In genomic region chr8:114294889-114295748, GRCm38 (mm10) we compare ENCODE assay signal across 8 mouse cellular contexts.
DNase-seq lines count a peak whose midpoint lies in the region; ATAC-seq and TF ChIP-seq lines count a peak whose summit lies in the region.

No protein-coding gene starts in this region.

- peak; percentile 75 for ATAC-seq in hindbrain, embryonic 11.5 days (ENCODE audit: low FRiP score)

- H3K4me1 ChIP-seq in hindbrain, embryonic 11.5 days (replicated peaks; ENCODE audit: control insufficient read depth, insufficient read depth, low read length), result no peaks in the 10 kb centered on the region; the same call in 1 of the 2 replicates

- peak; percentile 89 for DNase-seq in brain, embryonic 14.5 days (ENCODE audit: low read depth)
- peak; percentile 73 to 79 for DNase-seq in cerebellum, postnatal 25 days
- DNase-seq in hindbrain, embryonic 11.5 days (ENCODE audit: low spot score), result peak; percentile 41
- DNase-seq in left cerebral cortex, postnatal 4 days, result peak; percentile 77
- peak; percentile 75 for DNase-seq in right cerebral cortex, postnatal 25 days
- DNase-seq in adrenal gland, adult (ENCODE audit: inconsistent age in 2 of 2, low spot score in 1 of 2), result no peak
- no peak for DNase-seq in urinary bladder, postnatal 10 days (ENCODE audit: low spot score)
- no peak for DNase-seq in adrenal gland, adult 2 months

- H3K4me3 ChIP-seq in hindbrain, embryonic 11.5 days (ENCODE audit: low read depth, low read length), result no peak overlapping the region

- intact Hi-C loops in left cerebral cortex, postnatal 4 days (cut with DNase I), result no loop called here

- H3K27ac ChIP-seq in hindbrain, embryonic 11.5 days (ENCODE audit: low read depth, low read length), result peak overlapping the region; percentile 74

- no peak overlapping the region for H3K4me2 ChIP-seq in hindbrain, embryonic 11.5 days (replicated peaks; ENCODE audit: low read depth, low read length)

- TF ChIP-seq POLR2A in brain, embryonic 14.5 days (IDR thresholded peaks at IDR 0.05; ENCODE audit: borderline replicate concordance, extremely low read depth, insufficient read depth, insufficient read length, poor library complexity, severe bottlenecking), result no peak

- H3K36me3 ChIP-seq in hindbrain, embryonic 11.5 days (ENCODE audit: control insufficient read depth, insufficient read depth, low read length), result no peaks in the 10 kb centered on the region

- no peak for TF ChIP-seq CTCF in brain, embryonic 14.5 days (IDR thresholded peaks at IDR 0.05; ENCODE audit: borderline replicate concordance, extremely low read depth, insufficient read depth, insufficient read length)

- H3K27me3 ChIP-seq in hindbrain, embryonic 11.5 days (ENCODE audit: control insufficient read depth, insufficient read depth, low read length), result no peaks in the 10 kb centered on the region

- WGBS in hindbrain, embryonic 11.5 days, result 53% methylated on average over 11 of the region's 11 CpGs

- H3K9ac ChIP-seq in hindbrain, embryonic 11.5 days (ENCODE audit: low read depth, low read length), result 0 out of 2 replicates have a peak overlapping the region, but pooled peaks have one; percentile 19

- H3K9me3 ChIP-seq in hindbrain, embryonic 11.5 days (ENCODE audit: control insufficient read depth, low read length), result no peaks in the 10 kb centered on the region

Comparison
In these comparisons a context has a peak if more than half of its experiments do, and no peak if none do; other contexts are left out.
1. DNase-seq: peak in brain, embryonic 14.5 days (single experiment), cerebellum, postnatal 25 days (2 of 2), hindbrain, embryonic 11.5 days (single experiment), left cerebral cortex, postnatal 4 days (single experiment) and right cerebral cortex, postnatal 25 days (single experiment); none in adrenal gland, adult (0 of 2), urinary bladder, postnatal 10 days (single experiment) and adrenal gland, adult 2 months (single experiment).